Mouse (Mus musculus): ENCODE results near the gene Alkbh3. TPM values are rescaled to one million over a fixed set of nuclear protein-coding genes. Genes with fewer than 3 reads are reported as not detected.

Alkbh3 gene
- polyA plus RNA-seq, 1 experiment from 2014 or later, result 75.0 TPM

- Histone ChIP-seq H3K27ac (no peak overlapping the region), H3K36me3 (ENCODE audit: insufficient read depth, low read length) (peaks cover 6% of the 10 kb centered on the region; the same call in 1 of the 2 replicates), H3K27me3 (ENCODE audit: insufficient read depth, low read length) (no peaks in the 10 kb centered on the region), H3K4me2 (ENCODE audit: low read length) (no peak overlapping the region), H3K9me3 (replicated peaks; ENCODE audit: low read length) (no peaks in the 10 kb centered on the region), H3K4me1 (replicated peaks; ENCODE audit: insufficient read depth, low read length) (no peaks in the 10 kb centered on the region), H3K9ac (ENCODE audit: low read depth, low read length) (no peak overlapping the region), H3K4me3 (replicated peaks; ENCODE audit: low read depth, low read length) (no peak overlapping the region)
- ATAC-seq (replicated peaks; ENCODE audit: low FRiP score, low read depth) (no peak), DNase-seq (ENCODE audit: low spot score) (no peak)
- WGBS, result 90% methylated on average over 5 of the region's 5 CpGs
- TF ChIP-seq CTCF (IDR thresholded peaks at IDR 0.05; ENCODE audit: low read depth), result no peak
These were observed 30.0 kb upstream of the Alkbh3 start for GRCm38 (mm10) chr2:94040391-94041125.

GRCm38 (mm10) chr2:94035428-94036331, 25.1 kb upstream of the Alkbh3 start:
- no peak overlapping the region for H3K4me3 ChIP-seq (replicated peaks; ENCODE audit: low read depth, low read length)
- no peaks in the 10 kb centered on the region for H3K9me3 ChIP-seq (replicated peaks; ENCODE audit: low read length)
- peak; percentile 73 for DNase-seq (ENCODE audit: low spot score)
- no peaks in the 10 kb centered on the region for H3K27me3 ChIP-seq (ENCODE audit: insufficient read depth, low read length)
- no peak for ATAC-seq (replicated peaks; ENCODE audit: low FRiP score, low read depth)
- WGBS, result 75% methylated on average over 9 of the region's 9 CpGs
- peak; percentile 87 for TF ChIP-seq CTCF (IDR thresholded peaks at IDR 0.05; ENCODE audit: low read depth)
- H3K4me2 ChIP-seq (ENCODE audit: low read length), result no peak overlapping the region
- no peak overlapping the region for H3K9ac ChIP-seq (ENCODE audit: low read depth, low read length)
- no peaks in the 10 kb centered on the region for H3K4me1 ChIP-seq (replicated peaks; ENCODE audit: insufficient read depth, low read length)
- H3K27ac ChIP-seq, result no peak overlapping the region
- peaks cover 5% of the 10 kb centered on the region for H3K36me3 ChIP-seq (ENCODE audit: insufficient read depth, low read length)

GRCm38 (mm10) chr2:94030602-94031001, 20.0 kb upstream of the Alkbh3 start:
- no peak for TF ChIP-seq CTCF (IDR thresholded peaks at IDR 0.05; ENCODE audit: low read depth)
- ATAC-seq (replicated peaks; ENCODE audit: low FRiP score, low read depth) (no peak), DNase-seq (ENCODE audit: low spot score) (no peak)

GRCm38 (mm10) chr2:94024637-94025036, 14.0 kb upstream of the Alkbh3 start:
- Histone ChIP-seq H3K27me3 (ENCODE audit: insufficient read depth, low read length) (no peaks in the 10 kb centered on the region), H3K36me3 (ENCODE audit: insufficient read depth, low read length) (no peaks in the 10 kb centered on the region)
- ATAC-seq (replicated peaks; ENCODE audit: low FRiP score, low read depth), result no peak

More at GRCm38 (mm10) chr2:94030602-94031001, 20.0 kb upstream of the Alkbh3 start:
- H3K9ac ChIP-seq (ENCODE audit: low read depth, low read length), result no peak overlapping the region
- H3K27ac ChIP-seq, result no peak overlapping the region
- no peak overlapping the region for H3K4me3 ChIP-seq (replicated peaks; ENCODE audit: low read depth, low read length)
- no peaks in the 10 kb centered on the region for H3K4me1 ChIP-seq (replicated peaks; ENCODE audit: insufficient read depth, low read length)
- H3K36me3 ChIP-seq (ENCODE audit: insufficient read depth, low read length), result peaks cover 5% of the 10 kb centered on the region
- no peaks in the 10 kb centered on the region for H3K9me3 ChIP-seq (replicated peaks; ENCODE audit: low read length)
- H3K27me3 ChIP-seq (ENCODE audit: insufficient read depth, low read length), result no peaks in the 10 kb centered on the region
- H3K4me2 ChIP-seq (ENCODE audit: low read length), result no peak overlapping the region

GRCm38 (mm10) chr2:94002331-94002730, 8.3 kb downstream of the Alkbh3 start:
- WGBS, result 13% methylated on average over 2 of the region's 2 CpGs
- no peaks in the 10 kb centered on the region for H3K9me3 ChIP-seq (replicated peaks; ENCODE audit: low read length)
- H3K4me2 ChIP-seq (ENCODE audit: low read length), result no peak overlapping the region
- peak; percentile 87 for DNase-seq (ENCODE audit: low spot score)
- H3K4me3 ChIP-seq (replicated peaks; ENCODE audit: low read depth, low read length), result no peak overlapping the region
- H3K4me1 ChIP-seq (replicated peaks; ENCODE audit: insufficient read depth, low read length), result no peaks in the 10 kb centered on the region
- H3K27me3 ChIP-seq (ENCODE audit: insufficient read depth, low read length), result no peaks in the 10 kb centered on the region
- no peak overlapping the region for H3K27ac ChIP-seq
- peak; percentile 97 for TF ChIP-seq CTCF (IDR thresholded peaks at IDR 0.05; ENCODE audit: low read depth)
- ATAC-seq (replicated peaks; ENCODE audit: low FRiP score, low read depth), result no peak
- no peak overlapping the region for H3K9ac ChIP-seq (ENCODE audit: low read depth, low read length)
- H3K36me3 ChIP-seq (ENCODE audit: insufficient read depth, low read length), result peaks cover 37% of the 10 kb centered on the region

More at GRCm38 (mm10) chr2:94024637-94025036, 14.0 kb upstream of the Alkbh3 start:
- no peak overlapping the region for H3K27ac ChIP-seq
- no peak overlapping the region for H3K4me2 ChIP-seq (ENCODE audit: low read length)
- DNase-seq (ENCODE audit: low spot score), result no peak
- no peaks in the 10 kb centered on the region for H3K9me3 ChIP-seq (replicated peaks; ENCODE audit: low read length)
- TF ChIP-seq CTCF (IDR thresholded peaks at IDR 0.05; ENCODE audit: low read depth), result no peak
- WGBS, result 57% methylated on average over 6 of the region's 6 CpGs
- no peak overlapping the region for H3K9ac ChIP-seq (ENCODE audit: low read depth, low read length)
- H3K4me3 ChIP-seq (replicated peaks; ENCODE audit: low read depth, low read length), result no peak overlapping the region
- no peaks in the 10 kb centered on the region for H3K4me1 ChIP-seq (replicated peaks; ENCODE audit: insufficient read depth, low read length)

GRCm38 (mm10) chr2:94001918-94002317, 8.7 kb downstream of the Alkbh3 start:
- Histone ChIP-seq H3K27ac (no peak overlapping the region), H3K27me3 (ENCODE audit: insufficient read depth, low read length) (no peaks in the 10 kb centered on the region), H3K4me1 (replicated peaks; ENCODE audit: insufficient read depth, low read length) (no peaks in the 10 kb centered on the region), H3K9me3 (replicated peaks; ENCODE audit: low read length) (no peaks in the 10 kb centered on the region), H3K4me3 (replicated peaks; ENCODE audit: low read depth, low read length) (no peak overlapping the region), H3K36me3 (ENCODE audit: insufficient read depth, low read length) (peaks cover 37% of the 10 kb centered on the region), H3K9ac (ENCODE audit: low read depth, low read length) (no peak overlapping the region), H3K4me2 (ENCODE audit: low read length) (no peak overlapping the region)
- TF ChIP-seq CTCF (IDR thresholded peaks at IDR 0.05; ENCODE audit: low read depth), result no peak
- WGBS, result 81% methylated on average over 4 of the region's 4 CpGs
- DNase-seq (ENCODE audit: low spot score) (no peak), ATAC-seq (replicated peaks; ENCODE audit: low FRiP score, low read depth) (no peak)

Data from kidney, postnatal 0 days (tissue).